Mouse (Mus musculus): ENCODE results near the gene 2410137M14Rik.

- TF ChIP-seq MAX (IDR thresholded peaks at IDR 0.05; ENCODE audit: low read length): no peak
- TF ChIP-seq MAFK (IDR thresholded peaks at IDR 0.05; ENCODE audit: insufficient replicate concordance, low read length): no peak
- no peak for TF ChIP-seq CTCF (conservative IDR thresholded peaks at IDR 0.05 in 1 of 2, IDR thresholded peaks at IDR 0.05 in 1 of 2; ENCODE audit: low read depth in 2 of 2, low read length in 2 of 2)
- no peak for TF ChIP-seq POLR2A (IDR thresholded peaks at IDR 0.05; ENCODE audit: low read depth, low read length)
- TF ChIP-seq MEF2A (IDR thresholded peaks at IDR 0.05; ENCODE audit: borderline replicate concordance, low read depth, low read length): no peak
- TF ChIP-seq RAD21 (IDR thresholded peaks at IDR 0.05; ENCODE audit: low read depth, low read length): no peak
These were observed 1.5 kb upstream of the 2410137M14Rik start for GRCm38 (mm10) chr17:36982253-36983155.
